Mouse (Mus musculus) telencephalon, adult 2 months (tissue): ENCODE measurements around the gene Pip4k2a.
A peak's percentile ranks its signal among the peaks of the same experiment; 100 is the strongest.

Experiments
- DNase-seq: peaks from one replicate; pipeline ENCODE4 v3.0.0-alpha.2; 2011; ENCODE audit warnings: low read depth, low spot score

Gene Pip4k2a

DNA sequence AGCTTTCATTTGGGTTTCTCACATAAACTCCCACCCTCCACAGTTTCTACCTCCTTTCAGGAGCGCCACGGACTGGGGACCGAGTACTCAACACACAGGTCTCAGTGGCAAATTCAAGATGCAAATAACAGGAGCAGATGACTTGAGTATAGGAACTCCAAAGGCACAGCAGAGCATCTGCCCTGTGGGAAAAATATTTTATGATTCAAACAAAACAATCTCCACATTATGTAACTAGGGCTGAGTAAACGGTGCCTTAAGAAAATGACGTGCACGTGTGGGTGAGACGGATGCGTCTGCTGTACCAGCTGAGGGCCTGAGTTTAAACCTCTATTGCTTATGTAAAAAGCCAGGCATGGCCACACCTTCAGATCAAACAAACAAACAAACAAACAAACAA is 156.9 kb downstream of the Pip4k2a start:
- DNase-seq: peak; percentile 55

DNA sequence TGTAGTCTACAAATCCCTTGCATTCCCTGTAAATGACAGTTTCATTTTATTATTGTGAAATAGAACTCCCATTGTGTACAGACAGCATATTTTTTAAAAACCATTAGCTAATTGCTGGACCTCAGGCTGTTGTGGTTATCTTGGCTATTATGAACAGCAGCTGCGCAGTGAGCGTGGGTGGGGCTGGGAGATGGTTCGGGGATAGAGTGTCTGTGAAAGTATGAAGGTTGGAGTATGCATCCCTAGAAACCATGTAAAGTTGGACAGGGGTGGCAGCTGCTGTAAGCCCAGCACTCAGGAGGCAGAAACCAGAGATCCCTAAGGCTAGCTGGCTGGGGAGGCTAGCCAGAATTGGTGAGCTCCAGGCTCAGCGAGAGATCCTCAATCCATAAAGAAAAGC is 158.4 kb downstream of the Pip4k2a start:
- DNase-seq: no peak

GRCm38 (mm10) chr2:18835266-18835908 is 162.5 kb downstream of the Pip4k2a start:
- no peak for DNase-seq

- DNase-seq: no peak
These were observed 164.8 kb downstream of the Pip4k2a start for GRCm38 (mm10) chr2:18833024-18833590.

- no peak for DNase-seq
These were observed 166.7 kb downstream of the Pip4k2a start for GRCm38 (mm10) chr2:18831031-18831774.

GRCm38 (mm10) chr2:18822711-18823110 is 175.2 kb downstream of the Pip4k2a start:
- no peak for DNase-seq

- no peak for DNase-seq
These were observed 176.2 kb downstream of the Pip4k2a start for GRCm38 (mm10) chr2:18821451-18822379.

GRCm38 (mm10) chr2:18819520-18819919 is 178.4 kb downstream of the Pip4k2a start:
- DNase-seq: no peak

GRCm38 (mm10) chr2:18816036-18816435 is 181.9 kb downstream of the Pip4k2a start:
- DNase-seq: no peak

DNA sequence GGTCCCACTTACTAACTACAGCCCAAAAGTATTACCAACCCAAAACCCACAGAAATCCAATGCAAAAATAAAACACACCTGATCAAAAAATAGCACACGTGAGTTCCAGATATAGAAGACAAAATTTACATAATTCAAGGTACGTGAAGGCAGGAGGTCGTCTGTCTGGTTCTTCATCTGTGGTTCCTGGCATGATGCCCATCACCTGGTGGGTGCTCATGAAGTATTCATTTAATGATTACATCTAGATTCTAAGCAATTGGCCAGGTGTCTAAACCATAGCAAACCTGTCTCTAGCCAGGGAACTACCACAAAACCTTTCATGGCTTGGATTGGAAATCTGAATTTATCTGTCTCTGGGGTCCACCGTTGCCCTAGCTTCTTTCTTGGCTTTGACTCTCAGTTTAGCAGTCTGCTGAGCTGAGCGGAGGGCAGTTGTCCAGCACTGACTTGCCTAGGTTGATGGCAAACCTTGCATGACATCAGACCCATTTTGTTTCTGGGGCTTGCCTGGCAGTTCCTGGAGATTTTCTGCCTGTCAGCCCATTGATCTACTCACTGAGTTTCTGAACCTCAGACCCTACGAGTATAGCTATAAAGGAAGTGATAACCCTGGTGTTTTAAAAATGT is 182.5 kb downstream of the Pip4k2a start:
- no peak for DNase-seq

- DNase-seq: no peak
These were observed 183.5 kb downstream of the Pip4k2a start for GRCm38 (mm10) chr2:18814447-18814804.

- no peak for DNase-seq
These were observed 184.1 kb downstream of the Pip4k2a start for GRCm38 (mm10) chr2:18813683-18814446.

- DNase-seq: no peak
These were observed 190.0 kb downstream of the Pip4k2a start for GRCm38 (mm10) chr2:18807961-18808360.

DNA sequence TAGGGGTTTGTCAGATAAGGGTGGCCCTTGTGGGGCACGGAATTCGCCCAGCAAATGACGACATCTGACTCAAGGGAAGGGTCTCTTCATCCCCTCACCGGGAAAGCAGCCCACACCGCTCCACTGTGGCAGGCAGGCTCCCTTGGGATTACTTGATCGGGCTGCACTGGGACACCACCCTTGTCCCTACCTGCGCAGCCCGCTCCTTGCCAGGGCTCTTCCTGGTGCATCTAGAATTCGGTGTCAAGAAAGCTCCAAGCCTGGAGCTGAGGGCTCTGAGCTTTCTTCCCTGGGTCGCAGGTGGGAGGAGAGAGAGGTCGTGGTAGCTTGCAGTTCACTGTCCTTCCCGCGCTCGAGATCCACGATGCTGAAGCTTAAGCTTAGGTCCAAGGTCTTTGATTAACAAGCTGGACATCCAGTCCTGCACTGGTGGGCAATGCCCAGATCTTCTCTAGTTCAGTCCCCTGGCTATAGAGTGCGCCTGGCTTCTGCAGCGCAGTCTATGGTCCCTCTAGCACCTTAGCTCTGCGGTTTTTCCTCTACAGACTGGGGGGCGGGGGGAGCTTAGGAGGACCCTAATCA is 196.6 kb downstream of the Pip4k2a start:
- DNase-seq: no peak

DNA sequence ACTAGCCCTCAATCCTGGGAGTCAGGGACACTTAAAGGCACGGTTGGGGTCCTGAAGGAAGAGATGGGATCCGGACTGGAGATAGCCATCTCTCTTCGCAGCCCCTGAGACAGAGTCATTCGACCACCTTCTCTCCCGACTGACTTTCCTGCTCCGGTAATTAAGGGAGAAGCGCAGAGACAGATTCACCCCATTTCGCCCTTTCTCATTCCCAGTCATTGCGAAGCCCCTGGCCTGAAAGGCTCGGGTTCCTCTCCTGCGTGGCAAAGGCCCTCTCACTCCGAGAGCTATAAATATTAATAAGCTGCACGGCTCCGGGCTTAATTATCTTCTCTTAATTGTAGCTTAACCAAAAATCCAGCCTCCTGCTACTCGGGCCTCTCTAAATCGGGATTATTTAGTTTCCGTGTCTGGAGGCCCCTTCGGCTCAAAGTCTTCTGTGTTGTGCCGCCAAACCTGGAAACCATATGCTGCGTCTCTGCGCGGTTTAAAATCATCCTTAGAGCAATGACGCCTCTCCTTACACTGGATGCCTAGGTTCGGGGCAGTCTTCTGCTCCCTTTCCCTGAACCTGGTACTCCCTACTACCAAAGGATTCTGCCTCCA is 197.2 kb downstream of the Pip4k2a start:
- no peak for DNase-seq

- DNase-seq: peak; percentile 60
These were observed 197.8 kb downstream of the Pip4k2a start for GRCm38 (mm10) chr2:18799966-18800645.

DNA sequence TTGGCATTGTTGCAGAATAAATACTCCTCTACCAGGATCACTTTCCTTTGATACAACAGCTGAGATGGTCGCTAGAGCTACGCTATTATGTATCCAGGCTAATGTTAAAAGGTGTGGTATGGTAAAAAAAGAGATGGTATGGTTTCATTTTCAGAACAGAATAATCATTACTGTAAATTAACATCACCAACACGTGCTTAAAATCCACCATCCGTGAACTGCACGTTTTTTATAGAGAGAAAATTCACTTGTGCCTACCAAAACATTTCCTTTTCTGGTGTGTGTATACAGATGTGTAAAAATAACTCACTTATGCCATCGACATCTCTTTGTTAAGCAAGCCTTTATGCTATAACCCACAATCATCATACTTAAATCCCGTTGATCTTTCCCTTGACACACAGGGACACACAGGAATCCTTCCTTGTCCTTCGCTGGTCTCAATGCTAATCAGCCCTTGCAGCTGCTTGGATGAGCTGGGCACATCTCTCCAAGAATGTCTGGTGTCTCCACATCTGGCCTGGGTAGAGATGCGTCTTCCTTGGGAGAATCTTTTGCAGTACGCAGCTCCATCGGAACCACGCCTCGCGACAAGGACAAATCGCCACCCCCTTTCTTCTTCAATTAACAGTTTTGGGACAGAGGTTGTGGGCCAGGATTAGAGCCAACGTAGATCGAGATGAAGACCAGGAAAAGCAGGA is 198.5 kb downstream of the Pip4k2a start:
- no peak for DNase-seq

DNA sequence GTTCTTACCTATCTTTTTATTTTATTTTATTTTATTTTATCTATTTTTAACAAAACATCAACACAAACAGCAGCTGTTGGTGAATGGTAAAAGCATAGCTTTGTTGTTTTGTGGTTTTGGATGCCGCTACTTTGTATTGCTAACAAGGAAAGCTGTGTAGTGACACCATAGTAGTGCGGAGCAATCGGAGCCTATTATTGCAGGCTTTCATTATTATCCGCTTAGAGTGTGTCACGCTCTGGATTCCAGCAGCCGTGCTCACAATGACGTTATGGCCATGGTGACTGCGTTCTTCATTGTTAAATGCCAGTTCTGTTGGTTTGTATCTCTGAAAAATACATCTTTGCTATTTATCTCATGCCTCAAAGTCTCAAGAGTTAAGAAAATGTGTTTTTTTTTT is 200.2 kb downstream of the Pip4k2a start:
- DNase-seq: no peak

GRCm38 (mm10) chr2:18794261-18794660 is 203.7 kb downstream of the Pip4k2a start:
- no peak for DNase-seq
